Mouse (Mus musculus): Measurements from ENCODE around the gene Cxcl14. TPM values are rescaled to one million over a fixed set of nuclear protein-coding genes. Genes with fewer than 3 reads are reported as not detected.

The Cxcl14 gene
- polyA plus RNA-seq, 1 experiment from 2014 or later: 0.39 TPM

GRCm38 (mm10) chr13:56260344-56260780 lies 36.0 kb downstream of the Cxcl14 start:
- H3K27me3 ChIP-seq: peaks cover 79% of the 10 kb centered on the region
- H3K4me2 ChIP-seq: no peak overlapping the region
- H3K9me3 ChIP-seq (replicated peaks): no peaks in the 10 kb centered on the region
- H3K27ac ChIP-seq: no peak overlapping the region
- no peak overlapping the region for H3K4me3 ChIP-seq (replicated peaks)
- H3K9ac ChIP-seq: no peak overlapping the region
- 4% methylated on average over 17 of the region's 17 CpGs for WGBS (ENCODE audit: insufficient replicate concordance)
- H3K36me3 ChIP-seq: no peaks in the 10 kb centered on the region
- DNase-seq (no peak), ATAC-seq (ENCODE audit: low read depth) (no peak)
- H3K4me1 ChIP-seq (replicated peaks): no peaks in the 10 kb centered on the region

- Histone ChIP-seq H3K27ac (no peak overlapping the region), H3K36me3 (no peaks in the 10 kb centered on the region), H3K9ac (no peak overlapping the region), H3K4me2 (no peak overlapping the region), H3K9me3 (replicated peaks) (no peaks in the 10 kb centered on the region), H3K4me1 (replicated peaks) (no peaks in the 10 kb centered on the region), H3K4me3 (replicated peaks) (no peak overlapping the region), H3K27me3 (peaks cover 79% of the 10 kb centered on the region)
- ATAC-seq (ENCODE audit: low read depth): no peak
- DNase-seq: no peak
- 6% methylated on average over 5 of the region's 5 CpGs for WGBS (ENCODE audit: insufficient replicate concordance)
These were observed 36.5 kb downstream of the Cxcl14 start for GRCm38 (mm10) chr13:56259926-56260250.

GRCm38 (mm10) chr13:56259021-56259925 lies 37.1 kb downstream of the Cxcl14 start:
- no peak overlapping the region for H3K27ac ChIP-seq
- no peaks in the 10 kb centered on the region for H3K9me3 ChIP-seq (replicated peaks)
- H3K9ac ChIP-seq: no peak overlapping the region
- no peaks in the 10 kb centered on the region for H3K36me3 ChIP-seq
- H3K4me3 ChIP-seq (replicated peaks): no peak overlapping the region
- peaks cover 84% of the 10 kb centered on the region for H3K27me3 ChIP-seq
- H3K4me2 ChIP-seq: no peak overlapping the region
- no peak for DNase-seq
- 4% methylated on average over 55 of the region's 55 CpGs for WGBS (ENCODE audit: insufficient replicate concordance)
- H3K4me1 ChIP-seq (replicated peaks): no peaks in the 10 kb centered on the region
- ATAC-seq (ENCODE audit: low read depth): no peak

GRCm38 (mm10) chr13:56258196-56259020 lies 37.9 kb downstream of the Cxcl14 start:
- H3K4me2 ChIP-seq: no peak overlapping the region
- H3K9ac ChIP-seq: no peak overlapping the region
- DNase-seq: no peak
- no peak overlapping the region for H3K27ac ChIP-seq
- H3K4me1 ChIP-seq (replicated peaks): no peaks in the 10 kb centered on the region
- no peak overlapping the region for H3K4me3 ChIP-seq (replicated peaks)
- peaks cover 92% of the 10 kb centered on the region for H3K27me3 ChIP-seq
- H3K36me3 ChIP-seq: no peaks in the 10 kb centered on the region
- 3% methylated on average over 52 of the region's 52 CpGs for WGBS (ENCODE audit: insufficient replicate concordance)
- no peak for ATAC-seq (ENCODE audit: low read depth)
- H3K9me3 ChIP-seq (replicated peaks): no peaks in the 10 kb centered on the region

GRCm38 (mm10) chr13:56257469-56258153 lies 38.7 kb downstream of the Cxcl14 start:
- Histone ChIP-seq H3K9ac (no peak overlapping the region), H3K36me3 (no peaks in the 10 kb centered on the region), H3K4me2 (no peak overlapping the region), H3K4me3 (replicated peaks) (no peak overlapping the region), H3K27me3 (peaks cover 100% of the 10 kb centered on the region), H3K9me3 (replicated peaks) (no peaks in the 10 kb centered on the region), H3K27ac (no peak overlapping the region), H3K4me1 (replicated peaks) (no peaks in the 10 kb centered on the region)
- 8% methylated on average over 12 of the region's 12 CpGs for WGBS (ENCODE audit: insufficient replicate concordance)
- ATAC-seq (ENCODE audit: low read depth): no peak
- no peak for DNase-seq

GRCm38 (mm10) chr13:56256716-56257299 lies 39.5 kb downstream of the Cxcl14 start:
- Histone ChIP-seq H3K4me1 (replicated peaks) (no peaks in the 10 kb centered on the region), H3K4me2 (no peak overlapping the region), H3K4me3 (replicated peaks) (no peak overlapping the region), H3K9me3 (replicated peaks) (no peaks in the 10 kb centered on the region), H3K27me3 (peaks cover 100% of the 10 kb centered on the region), H3K27ac (no peak overlapping the region), H3K9ac (no peak overlapping the region), H3K36me3 (no peaks in the 10 kb centered on the region)
- ATAC-seq (ENCODE audit: low read depth) (no peak), DNase-seq (no peak)
- 14% methylated on average over 14 of the region's 14 CpGs for WGBS (ENCODE audit: insufficient replicate concordance)

- no peak overlapping the region for H3K4me3 ChIP-seq (replicated peaks)
- no peak for ATAC-seq (ENCODE audit: low read depth)
These were observed 43.0 kb downstream of the Cxcl14 start for GRCm38 (mm10) chr13:56253379-56253778.

GRCm38 (mm10) chr13:56252783-56253182 lies 43.6 kb downstream of the Cxcl14 start:
- peaks cover 100% of the 10 kb centered on the region for H3K27me3 ChIP-seq
- H3K4me1 ChIP-seq (replicated peaks): no peaks in the 10 kb centered on the region
- H3K9me3 ChIP-seq (replicated peaks): no peaks in the 10 kb centered on the region
- ATAC-seq (ENCODE audit: low read depth) (no peak), DNase-seq (no peak)
- no peak overlapping the region for H3K27ac ChIP-seq
- no peaks in the 10 kb centered on the region for H3K36me3 ChIP-seq
- WGBS (ENCODE audit: insufficient replicate concordance): 19% methylated on average over 8 of the region's 8 CpGs
- no peak overlapping the region for H3K4me3 ChIP-seq (replicated peaks)
- no peak overlapping the region for H3K9ac ChIP-seq
- H3K4me2 ChIP-seq: no peak overlapping the region

More at GRCm38 (mm10) chr13:56253379-56253778, 43.0 kb downstream of the Cxcl14 start:
- Histone ChIP-seq H3K9me3 (replicated peaks) (no peaks in the 10 kb centered on the region), H3K4me2 (no peak overlapping the region), H3K27me3 (peaks cover 100% of the 10 kb centered on the region), H3K4me1 (replicated peaks) (no peaks in the 10 kb centered on the region), H3K36me3 (no peaks in the 10 kb centered on the region), H3K9ac (no peak overlapping the region), H3K27ac (no peak overlapping the region)
- DNase-seq: no peak
- WGBS (ENCODE audit: insufficient replicate concordance): 11% methylated on average over 3 of the region's 3 CpGs

- ATAC-seq (ENCODE audit: low read depth) (no peak), DNase-seq (no peak)
- Histone ChIP-seq H3K4me2 (peak within 1 kb of the TSS; percentile 17; the same call in 1 of the 2 replicates), H3K27me3 (peaks cover 100% of the 10 kb centered on the region), H3K4me3 (replicated peaks) (peak within 1 kb of the TSS; percentile 14; the same call in 1 of the 2 replicates), H3K9ac (no peak within 1 kb of the TSS), H3K27ac (no peak within 1 kb of the TSS), H3K9me3 (replicated peaks) (no peaks in the 10 kb centered on the region), H3K36me3 (no peaks in the 10 kb centered on the region), H3K4me1 (replicated peaks) (no peaks in the 10 kb centered on the region)
- 1% methylated on average over 58 of the region's 65 CpGs for WGBS (ENCODE audit: insufficient replicate concordance)
These were observed 44.3 kb downstream of the Cxcl14 start, which contains the start of gene Neurog1 for GRCm38 (mm10) chr13:56251924-56252619. Gene Neurog1 (minus strand): TSS chr13:56252163.

GRCm38 (mm10) chr13:56251176-56251923 lies 45.0 kb downstream of the Cxcl14 start:
- H3K4me2 ChIP-seq: no peak overlapping the region
- no peak for ATAC-seq (ENCODE audit: low read depth)
- no peaks in the 10 kb centered on the region for H3K4me1 ChIP-seq (replicated peaks)
- H3K27ac ChIP-seq: no peak overlapping the region
- peaks cover 100% of the 10 kb centered on the region for H3K27me3 ChIP-seq
- WGBS (ENCODE audit: insufficient replicate concordance): 2% methylated on average over 59 of the region's 59 CpGs
- H3K4me3 ChIP-seq (replicated peaks): no peak overlapping the region
- DNase-seq: no peak
- no peaks in the 10 kb centered on the region for H3K36me3 ChIP-seq
- H3K9me3 ChIP-seq (replicated peaks): no peaks in the 10 kb centered on the region
- H3K9ac ChIP-seq: no peak overlapping the region
